Mouse (Mus musculus) liver, adult 2 months (tissue): ENCODE data around the gene Taf5l.
"Not testable (repeated sequence)": the region's sequence is repeated elsewhere in the genome, so short reads cannot be mapped to it uniquely, and the experiment has no call there.

Experiments used
- CTCF ChIP-seq: fragments of 200-500 bp; IDR thresholded peaks from 2 replicates; pipeline ENCODE4 v1.5.1; 2011; ENCODE audit warnings: low read depth, low read length, control low read depth
- POLR2A ChIP-seq: fragments of 200-500 bp; IDR thresholded peaks from 2 replicates; pipeline ENCODE4 v1.6.1; 2011; ENCODE audit warnings: low read length, control low read depth; ENCODE audit not compliant: insufficient read depth; ENCODE audit errors: extremely low read depth

GRCm38 (mm10) chr8:124014299-124014698, 6.9 kb downstream of the Taf5l start:
- not testable (repeated sequence) for TF ChIP-seq POLR2A, CTCF
